Mouse (Mus musculus) liver, embryonic 14.5 days (tissue): ENCODE results near the gene Zdhhc13.

Experiments used
- CTCF ChIP-seq: IDR thresholded peaks from 2 replicates; pipeline ENCODE4 v1.5.1; 2016; ENCODE audit warnings: antibody characterized with exemption, low read depth, control low read depth
- EP300 ChIP-seq: IDR thresholded peaks from 2 replicates; pipeline ENCODE4 v1.6.1; 2016; ENCODE audit warnings: antibody characterized with exemption, low read depth

GRCm38 (mm10) chr7:48855461-48855860, 66.7 kb downstream of the Zdhhc13 start:
- TF ChIP-seq CTCF = no peak
- no peak for TF ChIP-seq EP300
